ENCODE assay signal across 12 mouse cellular contexts in genomic region chr7:96679746-96680145, GRCm38 (mm10).
DNase-seq lines count a peak whose midpoint lies in the region; ATAC-seq and TF ChIP-seq lines count a peak whose summit lies in the region.
"Had no signal": no experiment of that assay in that cellular context is flagged by ENCODE, and none has a peak within 500 bp of the region (broad histone marks: within the 10 kb centered on the region; RNA-seq: fewer than 3 reads in every experiment).

No protein-coding gene starts in this region.

- no peak overlapping the region for H3K9ac ChIP-seq in hindbrain, embryonic 16.5 days (ENCODE audit: low read depth, low read length)
- H3K9ac ChIP-seq: intestine, embryonic 15.5 days; liver, embryonic 15.5 days had no signal

- no peaks in the 10 kb centered on the region for H3K36me3 ChIP-seq in hindbrain, embryonic 16.5 days (ENCODE audit: control insufficient read depth, insufficient read depth, low read length)
- H3K36me3 ChIP-seq: intestine, embryonic 15.5 days; liver, embryonic 15.5 days had no signal

- H3K27me3 ChIP-seq in hindbrain, embryonic 16.5 days (replicated peaks; ENCODE audit: control insufficient read depth, insufficient read depth, low read length): no peaks in the 10 kb centered on the region
- H3K27me3 ChIP-seq: intestine, embryonic 15.5 days; liver, embryonic 15.5 days had no signal

- intact Hi-C loops in heart, postnatal 36 days (cut with DNase I): no loop called here

- H3K4me3 ChIP-seq in layer of hippocampus, adult 2 months: no peak overlapping the region
- no peak overlapping the region for H3K4me3 ChIP-seq in cortical plate, adult 2 months (ENCODE audit: insufficient read depth, low read length)
- H3K4me3 ChIP-seq in hindbrain, embryonic 16.5 days (ENCODE audit: low read length): no peak overlapping the region
- H3K4me3 ChIP-seq: intestine, embryonic 15.5 days; liver, embryonic 15.5 days had no signal

- no peak for DNase-seq in layer of hippocampus, adult 2 months (ENCODE audit: low spot score in 2 of 2)
- DNase-seq in layer of hippocampus, adult 9-10 months (ENCODE audit: low spot score): no peak
- peak; percentile 19 for DNase-seq in adipocyte (ENCODE audit: low spot score)
- no peak for DNase-seq in heart, postnatal 36 days
- DNase-seq in testis, postnatal 14 days (ENCODE audit: low spot score): no peak
- DNase-seq: cerebellum, adult 18-20 months; right cerebral cortex, postnatal 14 days had no signal

- ATAC-seq in hindbrain, embryonic 16.5 days: peak; percentile 69
- ATAC-seq: intestine, embryonic 15.5 days had no signal

- H3K9me3 ChIP-seq in hindbrain, embryonic 16.5 days (ENCODE audit: control insufficient read depth, low read length): no peaks in the 10 kb centered on the region
- H3K9me3 ChIP-seq: intestine, embryonic 15.5 days; liver, embryonic 15.5 days had no signal

- peak overlapping the region; percentile 74 for H3K27ac ChIP-seq in layer of hippocampus, adult 2 months
- H3K27ac ChIP-seq in cortical plate, adult 2 months (ENCODE audit: insufficient read depth, low read length): peak overlapping the region; percentile 80; the same call in 1 of the 2 replicates
- no peak overlapping the region for H3K27ac ChIP-seq in hindbrain, embryonic 16.5 days (ENCODE audit: low read depth, low read length)
- H3K27ac ChIP-seq: intestine, embryonic 15.5 days; liver, embryonic 15.5 days; macrophage had no signal

- no peak for TF ChIP-seq POLR2A in cortical plate, adult 2 months (IDR thresholded peaks at IDR 0.05; ENCODE audit: extremely low read depth, insufficient read depth, low read length)

- H3K4me2 ChIP-seq in hindbrain, embryonic 16.5 days (ENCODE audit: low read length): no peak overlapping the region
- H3K4me2 ChIP-seq: intestine, embryonic 15.5 days; liver, embryonic 15.5 days had no signal

- H3K4me1 ChIP-seq in cortical plate, adult 2 months (ENCODE audit: control insufficient read depth, insufficient read depth, low read length): peaks cover 19% of the 10 kb centered on the region
- peaks cover 5% of the 10 kb centered on the region for H3K4me1 ChIP-seq in hindbrain, embryonic 16.5 days (ENCODE audit: control insufficient read depth, insufficient read depth, low read depth, low read length)
- H3K4me1 ChIP-seq: intestine, embryonic 15.5 days; liver, embryonic 15.5 days had no signal

- no peak for TF ChIP-seq CTCF in layer of hippocampus, adult 2 months (conservative IDR thresholded peaks at IDR 0.05)
- TF ChIP-seq CTCF in cortical plate, adult 2 months (IDR thresholded peaks at IDR 0.05; ENCODE audit: extremely low read depth, insufficient read depth, low read length): no peak

- 23% methylated on average over 1 of the region's 1 CpGs for WGBS in hindbrain, embryonic 16.5 days
